Mouse (Mus musculus): ENCODE measurements at regions not wholly inside any gene's neighbourhood (a gene's known extent, or its start where the extent isn't known, plus 50 kb on each side); places are given as distances from the start of the nearest gene placed in this dataset.

DNA sequence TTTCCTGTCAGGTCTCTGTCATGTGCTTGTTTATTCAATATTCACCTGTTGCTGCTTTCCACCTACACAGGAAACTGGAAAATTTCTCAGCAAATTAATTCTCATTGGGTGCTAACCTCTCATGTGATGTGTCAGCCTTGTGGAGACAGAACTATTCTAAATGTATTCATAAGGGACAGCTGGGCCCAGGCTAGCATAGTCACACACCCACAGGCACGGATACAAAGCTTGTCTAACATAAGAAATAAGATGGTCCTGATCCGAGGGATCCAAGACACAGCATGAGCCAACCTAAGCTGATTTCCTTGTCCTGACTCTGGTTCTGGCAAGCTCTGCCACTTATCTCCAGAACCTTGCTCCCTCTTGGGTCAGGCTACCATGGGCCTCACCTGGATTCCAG lies 74.6 kb upstream of the Arrdc4 start:
- TF ChIP-seq CTCF (IDR thresholded peaks at IDR 0.05; ENCODE audit: borderline replicate concordance, insufficient read depth, low read length), result no peak
- no peak for TF ChIP-seq POLR2A (IDR thresholded peaks at IDR 0.05; ENCODE audit: low read depth, low read length)
